Mouse (Mus musculus): ENCODE measurements around the gene Lipa.

The Lipa gene

DNA sequence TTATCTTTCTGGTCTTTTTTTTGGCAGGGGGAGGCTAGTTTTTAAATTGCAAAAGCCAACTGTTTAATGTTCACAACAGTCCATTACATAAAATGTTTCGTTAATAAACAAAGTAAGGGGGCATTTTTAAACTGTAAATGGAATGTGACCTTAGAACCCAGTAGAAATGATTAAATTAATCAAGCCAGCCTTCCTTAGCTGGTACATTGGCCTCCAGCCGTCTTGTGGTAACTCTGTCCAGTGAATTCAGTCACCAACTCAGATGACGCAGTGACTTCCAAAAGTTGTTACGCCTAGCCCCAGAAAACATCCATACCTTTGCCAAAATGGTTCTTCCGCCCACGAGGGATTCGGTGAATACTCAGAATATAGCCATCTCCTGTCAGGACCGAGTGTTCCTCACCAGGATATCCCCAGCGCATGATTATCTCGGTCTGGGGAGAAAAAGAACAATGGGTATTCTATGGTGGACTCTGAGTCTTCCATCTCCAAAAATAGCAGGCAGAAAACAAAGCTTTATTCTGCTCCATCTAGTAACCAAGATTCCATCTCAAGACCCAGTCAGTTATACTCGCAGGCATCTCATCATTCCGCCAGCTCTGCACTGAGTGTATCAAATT, 4.1 kb downstream of the Lipa start:
- no peak for DNase-seq (ENCODE audit: low spot score in 2 of 2)

DNA sequence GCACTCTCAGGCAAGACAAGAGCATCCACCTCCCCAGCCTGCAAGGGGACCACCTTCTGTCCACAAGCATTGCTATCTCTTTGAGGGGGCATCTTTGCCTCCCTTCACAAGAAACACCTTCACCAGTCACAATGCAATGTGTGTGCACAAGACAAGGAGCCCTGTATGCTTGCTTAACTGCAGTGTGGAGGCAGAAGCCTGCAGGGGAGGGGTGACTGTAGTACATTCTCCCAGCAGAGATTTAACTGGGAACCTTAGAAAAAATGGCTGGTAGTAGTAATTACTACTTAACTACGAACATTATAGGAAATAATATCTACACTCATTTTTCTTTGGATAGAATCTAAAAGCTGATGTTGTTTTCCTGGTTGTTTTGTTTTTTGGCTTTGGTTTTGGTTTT, 5.3 kb downstream of the Lipa start:
- no peak for DNase-seq (ENCODE audit: low spot score in 2 of 2)

DNA sequence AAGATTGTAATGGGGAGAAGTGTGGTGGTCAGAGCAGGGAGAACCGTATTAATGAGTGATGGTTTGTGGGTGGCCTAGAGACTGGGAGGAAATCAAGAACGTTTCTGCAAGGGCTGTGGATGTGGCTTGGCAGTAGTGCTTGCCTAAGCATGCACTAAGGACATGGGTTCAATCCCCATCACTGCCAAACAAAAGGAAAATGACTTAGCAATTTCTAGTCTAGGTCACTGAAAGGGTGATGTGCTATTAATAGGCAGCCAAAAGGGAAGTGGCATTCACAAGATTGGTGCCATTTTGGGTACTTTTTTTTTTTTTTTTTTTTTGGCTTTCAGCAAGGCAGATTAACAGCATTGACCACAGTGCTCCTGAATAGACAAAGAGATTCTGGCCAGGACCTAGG, 5.9 kb downstream of the Lipa start:
- DNase-seq (ENCODE audit: low spot score in 2 of 2), result no peak

DNA sequence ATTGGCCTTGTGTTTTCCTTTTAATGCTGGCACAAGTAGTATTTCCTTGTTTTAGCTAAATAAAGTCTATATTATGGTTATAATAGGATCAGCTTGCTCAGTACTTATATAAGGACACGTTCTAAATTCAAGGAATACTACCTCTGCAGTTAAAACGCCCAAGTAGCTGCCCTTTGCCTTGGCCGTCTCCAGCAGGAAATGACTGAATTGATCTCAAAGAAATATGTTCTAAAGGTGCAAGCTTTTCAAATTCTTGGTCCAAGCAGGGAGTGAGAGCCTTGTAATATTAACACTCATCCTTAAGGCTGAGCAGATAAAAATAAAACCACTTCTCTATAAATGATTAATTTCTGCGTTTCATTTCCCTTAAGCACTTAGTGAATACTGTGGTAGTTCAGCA, 7.2 kb downstream of the Lipa start:
- no peak for DNase-seq (ENCODE audit: low spot score in 2 of 2)

DNA sequence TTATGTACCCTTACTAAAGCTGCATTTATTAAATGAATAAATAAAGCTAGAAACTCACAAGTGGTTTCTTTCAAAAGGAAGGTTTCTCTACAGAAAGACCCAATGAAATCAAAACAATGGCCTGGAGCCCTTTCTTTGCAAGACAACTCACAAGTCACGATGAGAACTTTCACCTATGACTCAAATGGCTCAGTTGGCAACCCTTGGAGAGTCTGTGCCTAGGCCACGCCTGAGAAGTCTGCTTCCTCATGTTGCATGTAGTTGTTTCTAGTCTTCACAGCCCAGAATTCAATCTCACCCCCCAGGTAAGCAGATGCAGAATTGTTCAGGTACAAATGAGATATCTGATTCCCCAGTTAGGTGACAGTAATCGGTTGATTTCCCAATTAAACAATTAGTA, 7.6 kb downstream of the Lipa start:
- no peak for DNase-seq (ENCODE audit: low spot score in 2 of 2)

DNA sequence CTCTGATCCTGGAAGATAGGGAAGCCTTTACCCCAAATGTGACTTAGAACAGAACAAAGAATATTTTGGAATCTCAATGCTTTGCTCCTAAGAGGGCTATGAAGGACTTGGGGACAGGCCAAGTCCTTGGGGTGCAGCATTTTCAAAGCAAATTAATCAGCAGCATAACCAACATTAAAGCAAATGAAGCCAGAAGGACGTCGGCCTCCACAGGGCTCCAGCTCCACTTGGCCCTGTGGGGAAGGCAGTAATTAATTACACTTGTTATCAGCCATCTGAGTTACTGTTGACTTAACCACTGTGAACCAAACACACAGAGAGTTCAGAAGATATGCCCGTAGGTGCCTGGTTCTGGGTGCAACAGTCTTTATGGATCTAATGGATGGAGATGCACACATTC, 8.5 kb downstream of the Lipa start:
- DNase-seq (ENCODE audit: low spot score in 2 of 2), result no peak

DNA sequence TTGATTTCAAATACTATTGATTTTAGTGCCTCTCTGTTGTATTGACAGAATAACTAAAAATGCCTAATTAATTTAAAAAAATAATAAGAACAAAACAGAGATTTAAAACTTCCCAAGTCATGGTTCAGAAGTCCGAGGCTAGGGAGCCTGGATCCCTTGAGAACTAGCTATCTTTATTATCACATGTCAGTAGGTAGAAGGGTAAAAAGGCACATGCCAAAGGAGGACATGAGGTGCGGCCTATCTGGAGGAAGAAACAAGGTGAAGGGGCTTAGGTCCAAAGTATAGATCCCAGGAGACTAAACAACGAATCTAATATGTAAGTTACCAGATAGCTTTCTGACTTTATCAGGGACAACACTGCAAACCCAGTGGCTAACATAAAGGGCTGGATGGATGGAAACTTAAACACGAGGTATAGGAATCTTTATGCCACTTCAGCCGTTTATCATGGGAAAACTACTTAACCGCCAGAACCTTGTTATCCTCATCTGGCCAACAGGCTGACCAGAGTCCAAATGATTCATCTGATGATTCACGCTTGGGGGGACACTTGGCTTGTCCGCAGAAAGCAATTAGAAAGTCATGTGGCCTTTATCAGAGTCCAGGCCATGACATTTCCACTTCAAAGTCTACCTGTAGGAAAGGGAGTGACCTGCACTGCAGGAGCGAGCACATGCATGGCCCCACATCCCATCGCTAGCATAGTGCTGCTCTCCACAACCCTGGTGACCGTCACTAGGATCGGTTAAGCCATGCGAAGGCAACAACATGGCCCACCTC, 9.3 kb downstream of the Lipa start:
- DNase-seq (ENCODE audit: low spot score in 2 of 2), result no peak

DNA sequence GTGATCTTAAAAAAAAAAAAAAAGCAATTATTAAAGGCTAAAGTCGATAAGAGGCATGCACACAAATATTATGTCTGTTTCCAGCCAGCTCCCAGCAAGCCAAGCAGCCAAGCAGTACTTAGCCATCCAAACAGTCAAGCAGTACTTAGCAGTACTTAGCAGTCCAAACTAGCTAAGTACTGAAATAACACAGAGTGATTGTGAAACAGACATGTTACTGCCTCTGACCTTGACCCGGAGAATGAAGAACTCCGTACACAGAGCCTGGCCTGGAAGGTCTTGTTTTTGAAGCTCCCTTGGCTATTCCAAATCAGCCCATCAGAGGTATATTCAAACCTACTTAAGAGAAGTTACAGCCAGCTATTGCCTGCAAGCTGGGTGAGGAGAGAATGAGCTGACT, 10.1 kb downstream of the Lipa start:
- no peak for DNase-seq (ENCODE audit: low spot score in 2 of 2)

DNA sequence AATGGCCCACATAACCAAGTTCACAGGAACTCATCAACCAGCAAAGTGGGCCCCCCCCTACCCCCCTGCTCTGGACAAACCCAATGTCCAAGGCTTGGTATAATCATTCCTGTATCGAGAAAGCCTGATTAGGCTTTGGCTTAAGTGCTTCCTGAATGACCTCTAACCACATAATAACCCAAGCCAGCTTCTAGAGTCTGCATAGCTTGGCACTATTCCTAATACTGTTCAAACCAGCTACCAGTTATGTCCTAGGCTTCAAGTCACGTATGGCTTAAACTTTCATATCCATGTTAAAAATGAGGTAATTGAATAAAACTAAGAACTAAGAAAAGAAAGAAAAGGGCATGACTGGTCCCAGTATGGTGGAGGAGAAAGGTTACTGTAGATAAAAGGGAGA, 10.9 kb downstream of the Lipa start:
- DNase-seq (ENCODE audit: low spot score in 2 of 2), result no peak

DNA sequence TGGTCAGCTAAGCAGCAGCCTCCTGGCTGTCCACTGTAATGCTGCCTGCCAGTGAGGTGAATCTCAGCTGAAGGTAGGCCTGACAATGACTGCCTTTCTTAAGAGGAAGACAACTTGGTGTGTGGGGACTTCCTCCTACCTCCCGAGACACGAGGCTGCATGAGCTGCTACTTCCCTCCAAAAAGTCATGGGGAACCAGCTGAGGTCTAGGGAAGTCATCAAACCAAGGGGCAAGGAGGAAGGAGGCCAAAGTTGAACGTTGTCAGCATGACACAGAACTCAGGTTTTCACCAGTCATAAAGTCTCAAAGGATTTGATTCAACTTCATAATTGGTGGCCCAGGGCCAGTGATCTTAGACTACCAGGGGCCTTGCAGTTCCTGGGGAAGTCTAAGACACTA, 11.6 kb downstream of the Lipa start:
- peak in 1 of 2 experiments; percentile 32 for DNase-seq (ENCODE audit: low spot score in 2 of 2)

DNA sequence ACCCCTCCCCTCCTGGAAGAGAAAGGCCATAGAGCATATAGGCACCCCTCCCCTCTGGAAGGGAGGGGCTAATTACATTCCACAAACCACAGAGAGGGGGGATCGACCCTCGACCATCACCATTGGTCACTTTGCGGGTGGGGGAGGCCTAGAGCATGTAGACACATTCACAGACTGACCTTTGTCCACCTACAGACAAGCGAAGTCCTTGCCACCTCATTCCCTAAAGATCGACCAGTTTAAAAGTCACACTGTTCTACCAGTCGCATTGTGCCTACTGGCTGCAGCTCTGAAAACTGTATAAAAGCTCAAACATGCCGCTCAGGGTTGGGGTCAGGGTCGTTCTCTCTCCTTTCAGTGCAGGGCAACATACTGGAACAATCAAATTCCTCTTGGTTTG, 15.7 kb downstream of the Lipa start:
- no peak for DNase-seq (ENCODE audit: low spot score in 2 of 2)

DNA sequence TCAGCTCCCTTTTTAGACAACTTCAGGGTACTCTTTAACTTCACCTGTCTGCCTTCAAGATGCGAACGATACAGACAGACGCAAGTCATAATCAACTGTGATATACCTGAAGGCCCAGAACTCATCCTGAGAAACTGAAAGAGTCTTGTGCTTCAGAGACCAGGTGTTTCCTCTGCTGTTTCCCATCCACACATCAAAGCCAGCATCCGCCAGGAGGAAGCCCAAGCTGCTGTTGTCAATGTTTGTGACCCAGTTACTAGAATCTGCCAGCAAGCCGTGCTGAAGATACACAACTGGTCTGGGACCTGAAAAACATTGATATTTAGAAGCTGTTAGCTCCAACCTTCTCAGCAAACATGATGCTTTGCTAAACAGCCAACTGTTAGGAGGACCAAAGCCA, 16.6 kb downstream of the Lipa start:
- DNase-seq (ENCODE audit: low spot score in 2 of 2), result no peak

DNA sequence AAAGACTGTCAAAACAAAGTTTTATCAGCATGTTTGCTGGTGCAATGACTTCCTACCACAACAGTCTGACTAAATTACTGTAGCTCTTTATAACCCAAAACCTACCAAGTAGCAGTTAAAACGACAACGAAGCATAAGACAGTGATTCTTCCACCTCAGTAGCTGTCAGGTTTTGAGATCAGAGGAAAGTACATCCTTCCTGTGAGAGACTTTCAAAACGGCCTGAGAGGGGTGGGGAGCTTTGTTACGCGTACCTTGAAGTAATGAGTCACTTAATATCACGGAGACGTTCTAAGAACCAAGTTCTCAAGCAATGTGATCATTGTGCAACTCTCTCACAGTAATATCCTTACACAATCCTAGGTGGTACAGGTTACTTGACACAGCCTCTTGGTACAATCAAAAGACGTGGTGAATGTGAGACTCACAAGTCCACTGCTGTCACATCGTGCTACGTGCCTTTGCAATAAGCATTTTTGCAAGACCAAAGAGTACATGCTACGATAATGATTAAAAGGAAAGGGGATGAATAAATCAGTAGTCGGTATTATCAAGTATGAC, 22.0 kb downstream of the Lipa start:
- no peak for DNase-seq (ENCODE audit: low spot score in 2 of 2)

DNA sequence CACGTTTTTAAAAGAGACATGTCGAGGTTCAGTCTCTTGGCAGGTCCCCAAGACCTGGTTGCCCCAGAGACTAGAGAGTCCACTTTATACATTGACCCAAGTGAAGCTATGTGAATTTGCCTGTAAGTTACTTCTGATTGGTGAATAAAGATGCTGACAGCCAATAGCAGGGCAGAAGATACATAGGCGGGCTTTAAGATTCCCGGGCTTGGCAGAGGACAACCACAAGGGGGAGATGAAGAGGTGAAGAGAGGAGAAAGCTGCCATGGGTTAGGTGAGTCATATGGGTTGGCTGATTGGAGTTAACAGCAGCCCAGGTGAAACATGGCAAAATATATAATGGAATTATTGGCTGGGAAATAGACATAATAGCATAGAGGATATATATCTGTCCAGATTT, 26.5 kb downstream of the Lipa start:
- peak; percentile 41 to 64 for DNase-seq (ENCODE audit: low spot score in 2 of 2)

DNA sequence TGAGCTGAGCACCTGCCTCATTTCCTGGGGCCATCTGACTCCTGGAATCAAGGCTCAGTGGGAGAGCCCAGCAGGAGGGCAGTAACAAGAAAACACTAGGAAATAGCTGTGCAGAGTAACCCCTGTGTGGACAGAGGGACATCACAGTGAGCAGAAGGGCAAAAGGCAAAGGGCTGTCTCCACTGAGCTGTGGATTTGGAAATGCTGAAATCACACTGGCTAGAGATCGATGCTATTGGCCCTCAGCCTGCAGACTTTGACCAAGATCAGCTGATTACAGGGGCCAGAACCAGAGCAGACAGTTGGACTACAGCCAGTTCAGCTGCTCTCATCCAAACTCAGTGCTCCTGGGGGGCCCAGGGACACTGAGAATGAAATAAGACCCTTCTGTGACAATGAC, 30.9 kb downstream of the Lipa start:
- DNase-seq (ENCODE audit: low spot score in 2 of 2), result no peak

DNA sequence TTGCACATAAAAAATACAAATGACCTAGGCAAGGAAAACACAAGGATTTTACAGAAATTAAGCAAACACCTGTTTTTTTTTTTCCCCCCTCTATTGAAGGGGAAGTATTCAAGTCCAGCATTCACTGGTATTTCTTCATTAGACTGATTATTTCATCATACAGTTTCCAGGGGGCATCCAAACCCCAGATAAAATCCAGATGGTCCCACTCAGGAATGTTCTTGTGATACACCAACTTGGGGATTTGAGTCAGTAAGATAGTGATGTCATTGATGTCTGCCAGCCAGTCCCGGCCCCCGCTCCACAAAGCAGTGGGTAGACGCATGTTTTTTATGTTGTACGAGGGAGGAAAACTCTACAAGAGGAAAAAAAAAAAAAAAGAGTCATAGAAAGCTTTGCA, 33.4 kb downstream of the Lipa start:
- no peak for DNase-seq (ENCODE audit: low spot score in 2 of 2)

DNA sequence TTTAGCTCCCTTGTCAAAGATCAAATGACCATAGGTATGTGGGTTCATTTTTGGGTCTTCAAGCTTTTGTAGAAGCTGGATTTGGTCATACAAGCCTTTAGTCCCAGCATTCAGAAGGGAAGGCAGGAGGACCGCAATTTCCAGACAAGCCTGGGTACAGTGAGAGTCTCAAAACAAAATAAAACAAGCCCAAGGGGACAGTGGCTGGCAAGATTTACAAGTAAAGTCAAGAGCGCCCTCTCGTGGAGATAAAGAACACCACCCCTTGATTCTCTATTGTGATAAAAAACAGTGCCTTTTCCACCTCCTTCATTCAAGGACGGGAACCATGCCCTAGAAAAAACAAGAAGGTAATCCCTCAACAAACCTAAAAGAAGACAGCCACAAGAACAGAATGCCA, 43.7 kb downstream of the Lipa start:
- DNase-seq (ENCODE audit: low spot score in 2 of 2), result no peak

DNA sequence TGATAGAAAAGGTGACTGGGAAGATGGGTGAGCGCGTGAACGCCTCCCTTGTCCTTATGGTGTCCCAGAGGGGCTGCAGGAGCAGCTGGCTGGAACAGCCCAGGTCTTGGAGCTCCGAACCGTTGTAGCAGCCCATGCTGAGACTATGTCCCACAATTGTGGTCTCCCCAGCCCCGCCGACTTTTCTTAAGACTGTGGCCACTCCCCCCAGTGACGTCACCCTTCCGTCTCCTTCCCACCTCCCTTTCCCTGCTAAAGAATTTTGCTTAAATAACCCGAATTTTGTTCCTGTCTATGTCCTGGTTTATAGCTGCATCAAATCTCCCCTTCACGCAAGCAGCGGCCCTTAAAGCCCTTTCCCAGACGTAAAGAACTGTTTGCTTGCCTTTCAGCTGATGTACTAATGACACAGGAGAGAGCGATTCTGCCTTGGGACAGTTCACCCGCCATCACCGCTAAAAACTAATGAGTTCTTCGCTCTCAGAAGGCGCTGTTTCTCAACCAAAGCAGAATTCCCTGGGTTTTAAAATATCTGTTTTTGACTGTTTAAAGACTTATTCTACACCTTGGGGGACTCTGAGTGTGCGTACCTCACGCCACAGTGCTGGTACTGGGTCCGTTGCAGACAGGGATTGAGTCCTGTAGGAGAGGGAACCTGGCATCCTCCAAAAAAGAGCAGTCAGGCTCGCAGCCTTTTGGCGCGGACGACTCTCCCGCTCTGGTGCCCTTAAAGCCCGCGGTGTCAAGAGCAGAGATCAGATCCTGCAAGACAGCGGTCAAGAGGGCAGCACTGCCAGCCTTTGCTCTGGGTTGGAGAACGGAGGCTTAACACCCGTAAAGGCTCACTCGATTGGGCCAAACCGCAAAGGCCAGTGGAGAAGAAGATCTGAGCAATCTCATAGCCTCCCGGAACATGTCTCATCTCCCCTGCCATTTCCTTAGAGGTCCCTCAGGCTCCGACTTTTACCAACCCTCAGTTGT, 52.0 kb downstream of the Lipa start, which contains the start of gene Ch25h:
Ch25h (minus strand) TSS at position 174 of the 981 bp plus-strand sequence.
- peak; percentile 48 to 51 for DNase-seq (ENCODE audit: low spot score in 2 of 2)

DNA sequence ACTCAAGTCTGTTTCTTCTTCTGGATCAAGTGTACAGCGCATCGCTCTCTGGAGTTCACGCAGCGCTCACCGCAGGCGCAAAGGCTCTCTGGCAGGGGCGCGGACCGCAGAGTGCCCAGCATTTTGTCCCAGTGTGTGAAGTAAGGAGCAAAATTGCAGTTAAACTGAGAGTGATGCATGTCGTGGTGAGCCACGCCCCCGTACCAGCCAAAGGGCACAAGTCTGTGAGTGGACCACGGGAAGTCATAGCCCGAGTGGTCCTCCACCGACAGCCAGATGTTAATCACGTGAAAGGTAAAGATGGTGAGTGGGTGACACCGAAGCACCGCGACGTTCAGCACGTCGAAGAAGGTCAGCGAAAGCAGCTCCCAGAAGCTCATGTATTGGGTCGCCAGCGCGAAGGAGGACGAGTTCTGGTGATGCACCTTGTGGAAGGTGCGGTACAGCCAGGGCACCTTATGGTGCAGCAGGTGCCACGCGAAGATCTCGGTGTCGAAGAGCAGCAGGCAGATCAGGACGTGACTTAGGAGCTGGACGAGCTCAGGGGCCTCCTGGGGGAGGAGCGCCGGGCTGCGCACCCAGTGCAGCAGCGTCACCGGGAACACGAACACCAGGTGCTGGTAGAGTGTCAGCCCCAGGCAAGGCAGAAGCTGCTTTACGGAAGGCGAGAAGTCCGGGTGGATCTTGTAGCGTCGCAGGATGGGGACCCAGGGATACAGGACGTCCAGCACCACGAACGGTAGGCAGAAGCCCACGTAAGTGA, 52.9 kb downstream of the Lipa start:
- peak in 1 of 2 experiments; percentile 25 for DNase-seq (ENCODE audit: low spot score in 2 of 2)

DNA sequence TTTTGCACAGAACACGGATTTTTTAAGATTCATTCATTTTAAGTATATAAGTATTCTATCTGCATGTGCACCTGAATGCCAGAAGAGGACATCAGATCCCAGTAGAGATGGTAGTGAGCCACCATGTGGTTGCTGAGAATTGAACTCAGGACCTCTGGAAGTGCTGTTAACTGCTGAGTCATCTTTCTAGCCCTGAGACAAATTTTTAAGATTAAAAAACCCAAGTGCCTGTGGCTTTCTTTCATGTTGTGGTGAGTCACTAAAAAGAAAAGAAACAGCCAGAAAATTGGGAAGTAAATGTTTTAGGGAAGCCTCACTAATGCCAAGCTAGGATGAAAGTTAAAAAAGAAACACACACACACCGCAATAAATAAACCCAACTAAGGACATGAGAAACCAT, 55.6 kb downstream of the Lipa start:
- DNase-seq (ENCODE audit: low spot score in 2 of 2), result no peak

DNA sequence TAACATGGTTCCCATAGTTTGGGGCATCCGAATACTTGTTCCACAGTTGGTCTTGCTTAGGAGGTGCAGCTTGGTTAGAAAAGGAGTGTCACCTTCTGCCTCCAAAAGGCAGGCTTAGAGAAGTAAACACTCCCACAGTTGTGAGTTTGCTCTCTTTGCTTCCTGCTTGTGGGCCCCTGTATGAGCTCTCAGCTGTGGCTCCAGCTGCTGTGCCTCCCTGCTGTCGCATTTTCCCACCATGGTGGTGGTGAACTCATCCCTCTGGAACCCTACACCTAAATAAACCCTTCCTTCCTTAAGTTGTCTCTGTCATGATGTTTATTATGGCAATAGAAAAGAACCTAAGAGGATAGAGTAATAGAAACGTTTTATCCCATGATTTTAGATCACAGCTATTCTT, 58.5 kb downstream of the Lipa start:
- DNase-seq (ENCODE audit: low spot score in 2 of 2), result no peak

Measured in right cerebral cortex, postnatal 10 days (tissue).